Mouse (Mus musculus): ENCODE measurements around the gene Mpp5.

Mpp5 gene

DNA sequence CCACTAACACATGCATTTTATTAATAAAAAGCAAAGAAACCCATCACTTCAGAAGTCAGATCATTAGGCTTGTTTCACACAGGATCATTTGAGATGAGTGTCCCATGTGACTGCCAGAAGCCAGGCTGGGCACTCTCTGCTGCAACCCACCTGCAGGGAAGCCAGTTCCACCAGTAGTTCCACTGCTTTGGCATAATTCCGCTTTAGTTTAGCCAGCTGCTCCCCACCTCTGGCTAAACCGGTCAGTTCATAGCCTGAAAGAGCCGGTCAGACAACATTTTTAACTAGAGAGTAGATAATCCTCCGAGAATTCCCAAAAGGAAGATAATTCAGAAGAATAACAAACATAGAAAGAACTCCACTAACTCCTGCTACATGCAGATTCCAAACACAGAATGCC, 99.5 kb downstream of the Mpp5 start:
- DNase-seq (ENCODE audit: low spot score in 2 of 2) = no peak

DNA sequence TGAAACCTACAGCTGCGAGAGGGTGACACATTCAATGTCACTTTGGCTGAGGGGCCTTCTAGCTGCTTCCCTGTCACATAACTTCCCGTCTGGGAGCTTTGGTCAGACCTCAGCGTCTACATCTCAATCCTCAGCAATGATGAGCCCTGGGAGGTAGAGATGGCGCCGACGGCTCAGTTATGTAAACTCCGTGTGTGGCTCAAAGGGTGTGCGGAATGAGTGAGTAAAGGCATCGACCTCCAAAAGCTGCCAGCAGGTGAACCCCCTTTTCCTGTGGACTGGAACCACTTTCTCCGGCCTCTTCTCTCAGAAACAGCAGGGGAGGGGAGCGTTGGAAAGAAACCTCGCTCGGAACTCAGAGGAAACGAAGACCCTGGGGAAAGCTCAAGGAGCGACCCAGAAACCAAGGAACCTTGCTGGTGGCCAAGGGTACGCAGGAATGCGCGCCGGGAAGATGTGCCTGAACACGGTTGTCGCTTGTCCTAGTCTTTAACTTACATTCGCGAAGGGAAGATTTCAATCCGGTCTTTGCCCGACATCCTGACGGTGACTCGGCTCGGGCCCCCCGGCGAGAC, 112.3 kb downstream of the Mpp5 start:
- no peak for DNase-seq (ENCODE audit: low spot score in 2 of 2)

DNA sequence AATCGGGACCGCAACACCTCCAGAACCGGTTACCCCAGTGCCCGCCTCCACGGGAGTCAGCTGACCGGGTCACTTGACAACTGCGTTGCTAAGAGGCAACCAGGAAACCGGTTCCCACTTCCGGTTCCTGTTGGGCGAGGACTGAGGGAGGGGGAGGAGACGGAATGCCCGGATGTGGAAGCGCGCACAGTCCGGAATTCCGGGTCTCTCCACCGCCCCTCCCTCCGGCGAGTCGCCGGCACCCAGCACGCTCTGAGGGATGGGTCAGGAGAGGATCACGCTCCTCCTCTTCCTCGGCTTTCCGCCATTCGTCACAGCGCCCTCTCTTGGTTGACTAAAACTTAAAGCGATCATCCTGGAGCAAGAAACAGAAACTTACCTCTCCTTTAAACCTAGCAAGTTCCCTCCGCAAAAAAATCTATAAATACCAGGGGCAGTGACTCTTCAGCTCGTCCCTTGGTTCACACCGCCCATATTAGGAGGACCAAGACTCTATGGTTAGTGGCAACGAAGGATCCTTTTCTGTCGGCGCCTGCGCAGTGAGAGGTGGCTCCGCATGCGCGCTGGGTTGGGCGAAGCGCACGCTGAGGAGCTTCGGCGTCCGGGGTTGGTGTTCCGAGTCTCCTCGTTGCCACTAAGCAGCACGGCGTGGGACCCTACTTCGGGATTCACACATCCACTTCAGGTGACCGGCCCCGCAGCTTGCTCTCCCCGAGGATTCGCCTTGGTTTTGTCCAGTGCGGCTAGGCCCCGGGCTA, 113.0 kb downstream of the Mpp5 start, which contains the start of the genes Atp6v1d and Eif2s1:
Gene Atp6v1d, minus strand, starts transcription at position 143 of the 758 bp plus-strand sequence.
Gene Eif2s1, plus strand, starts transcription at position 324 of the 758 bp plus-strand sequence.
- DNase-seq (ENCODE audit: low spot score in 2 of 2) = peak; percentile 94 to 98

DNA sequence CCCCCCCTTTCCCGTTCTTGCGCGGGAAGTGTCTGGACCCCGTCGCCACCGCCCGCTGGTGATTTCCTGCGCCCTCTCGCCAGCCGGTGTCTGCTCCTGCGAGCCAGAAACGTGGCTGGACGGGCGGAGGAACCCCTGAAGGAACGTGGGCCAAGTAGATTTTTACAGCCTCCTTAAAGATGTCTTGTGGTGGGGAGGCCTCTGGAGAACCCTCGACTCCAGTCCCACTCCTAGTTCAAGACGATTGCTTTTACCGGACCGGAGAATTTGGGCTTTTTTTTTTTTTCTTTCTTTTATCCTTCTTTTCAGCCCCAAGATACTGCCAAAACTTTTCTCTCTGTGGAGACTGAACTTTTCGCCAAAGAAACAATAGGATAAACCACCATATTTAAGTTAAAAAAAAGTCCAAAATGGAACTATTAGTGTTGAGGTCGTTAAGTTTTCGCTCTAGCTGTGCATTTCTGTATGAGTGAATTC, 113.6 kb downstream of the Mpp5 start:
- no peak for DNase-seq (ENCODE audit: low spot score in 2 of 2)

DNA sequence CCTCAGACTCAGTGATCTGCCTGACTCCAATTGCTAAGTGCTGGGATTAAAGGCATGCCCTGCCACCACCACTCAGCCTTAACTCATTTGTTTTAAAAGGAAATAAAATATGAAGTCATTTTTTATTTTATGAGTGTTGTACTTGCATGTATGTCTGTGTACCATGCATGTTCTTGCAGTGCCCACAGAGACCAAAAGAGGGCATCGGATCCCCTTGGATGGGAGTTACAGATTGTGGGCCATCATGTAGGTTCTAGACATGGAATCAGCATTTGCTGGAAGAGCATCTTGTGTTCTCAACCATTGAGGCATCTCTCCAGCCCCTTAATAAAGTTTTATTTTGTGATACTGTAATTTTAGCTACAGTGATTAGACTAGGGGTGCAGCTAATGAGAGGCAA, 116.7 kb downstream of the Mpp5 start:
- DNase-seq (ENCODE audit: low spot score in 2 of 2) = no peak

DNA sequence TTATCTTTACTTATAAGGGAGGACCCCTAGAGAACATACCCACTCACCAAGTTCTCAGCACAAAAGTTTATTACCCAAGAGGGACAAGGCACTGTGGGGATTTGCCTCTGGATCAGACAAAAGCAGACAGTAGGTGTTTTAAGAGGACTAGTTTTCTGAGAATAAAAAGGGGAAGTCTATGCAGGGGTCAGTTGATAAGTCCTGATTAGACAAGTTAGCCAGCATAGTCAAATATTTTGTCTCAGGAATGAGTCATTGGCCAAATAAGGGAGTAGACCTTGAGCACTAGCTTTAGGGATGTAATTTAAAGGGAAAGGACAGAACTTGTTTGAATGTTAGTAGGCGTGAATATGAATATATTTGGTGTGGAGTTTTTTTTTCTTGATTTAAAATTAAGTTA, 119.4 kb downstream of the Mpp5 start:
- DNase-seq (ENCODE audit: low spot score in 2 of 2) = no peak

DNA sequence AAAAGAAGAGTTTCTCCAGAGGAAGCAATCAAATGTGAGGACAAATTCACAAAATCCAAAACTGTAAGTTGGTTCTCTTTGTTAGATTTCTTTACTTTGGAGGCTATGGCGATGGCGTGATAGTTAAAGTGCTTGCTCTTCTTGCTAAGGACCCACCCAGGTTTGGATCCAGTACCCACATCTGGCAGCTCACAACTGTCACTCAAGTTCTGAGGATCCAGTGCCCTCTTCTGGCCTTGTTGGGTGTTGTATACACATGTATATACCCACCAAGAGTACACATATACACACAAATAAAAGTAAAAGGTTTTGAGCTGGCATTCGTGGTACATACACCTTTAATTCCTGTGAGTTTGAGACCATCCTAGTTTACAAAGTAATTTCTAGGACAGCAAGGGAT, 125.9 kb downstream of the Mpp5 start:
- DNase-seq (ENCODE audit: low spot score in 2 of 2) = no peak

DNA sequence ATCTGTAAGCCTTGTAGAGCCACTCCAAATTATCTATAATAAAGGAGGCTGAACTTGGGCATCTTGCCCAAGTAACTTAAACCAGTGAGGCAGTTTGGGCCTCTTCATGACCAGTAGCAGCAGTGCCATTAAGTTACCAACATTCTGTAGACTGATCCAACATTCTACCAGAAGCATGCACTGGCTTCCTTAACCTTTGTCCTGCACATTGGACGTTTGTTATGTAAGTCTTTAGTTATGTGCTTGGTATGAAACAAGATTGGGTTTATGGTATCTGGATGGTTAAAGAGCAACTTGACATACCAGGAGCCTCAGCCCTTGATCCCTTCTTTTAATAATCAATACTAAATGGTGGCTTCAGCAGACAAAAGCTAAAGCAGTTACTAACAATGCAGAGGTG, 141.4 kb downstream of the Mpp5 start:
- DNase-seq (ENCODE audit: low spot score in 2 of 2) = no peak

Measured in frontal cortex, postnatal 25 days (tissue).